Mouse (Mus musculus): ENCODE measurements around the gene Ilk. TPM values are rescaled to one million over a fixed set of nuclear protein-coding genes. Genes with fewer than 3 reads are reported as not detected.

The Ilk gene
- polyA plus RNA-seq, 1 experiment from 2014 or later: 352 TPM

Other genes starting within 250 kb of the Ilk start
- gene Smpd1, start 182.2 kb upstream of the Ilk start, polyA plus RNA-seq (2015; fragmentation: Nextera tagmentation; extraction: Ambion mirVana): 31.5 and 31.8 TPM in 2 replicates
- 31.3 and 36.1 TPM in 2 replicates for gene Apbb1, start 154.9 kb upstream of the Ilk start, polyA plus RNA-seq (2015; fragmentation: Nextera tagmentation; extraction: Ambion mirVana)
- gene Hpx, start 136.5 kb upstream of the Ilk start, polyA plus RNA-seq (2015; fragmentation: Nextera tagmentation; extraction: Ambion mirVana): 7.0 and 17.7 TPM in 2 replicates
- gene Trim3, start 103.0 kb upstream of the Ilk start, polyA plus RNA-seq (2015; fragmentation: Nextera tagmentation; extraction: Ambion mirVana): 27.8 and 29.8 TPM in 2 replicates
- gene Timm10b, start 96.5 kb upstream of the Ilk start, polyA plus RNA-seq (2015; fragmentation: Nextera tagmentation; extraction: Ambion mirVana): 189 and 199 TPM in 2 replicates
- 69.0 and 81.8 TPM in 2 replicates for gene Arfip2, start 96.2 kb upstream of the Ilk start, polyA plus RNA-seq (2015; fragmentation: Nextera tagmentation; extraction: Ambion mirVana)
- gene Gm45799, start 96.0 kb upstream of the Ilk start, polyA plus RNA-seq (2015; fragmentation: Nextera tagmentation; extraction: Ambion mirVana): 24.2 and 37.0 TPM in 2 replicates
- gene Dnhd1, start 85.8 kb upstream of the Ilk start, polyA plus RNA-seq (2015; fragmentation: Nextera tagmentation; extraction: Ambion mirVana): 0.71 and 0.95 TPM in 2 replicates
- 26.9 and 38.3 TPM in 2 replicates for gene Rrp8, start 793 bp downstream of the Ilk start, polyA plus RNA-seq (2015; fragmentation: Nextera tagmentation; extraction: Ambion mirVana)
- 123 and 139 TPM in 2 replicates for gene Taf10, start 7.8 kb downstream of the Ilk start, polyA plus RNA-seq (2015; fragmentation: Nextera tagmentation; extraction: Ambion mirVana)
- gene Tpp1, start 15.6 kb downstream of the Ilk start, polyA plus RNA-seq (2015; fragmentation: Nextera tagmentation; extraction: Ambion mirVana): 69.5 and 73.3 TPM in 2 replicates
- 8.6 and 10.4 TPM in 2 replicates for gene Dchs1, start 51.1 kb downstream of the Ilk start, polyA plus RNA-seq (2015; fragmentation: Nextera tagmentation; extraction: Ambion mirVana)
- gene Mrpl17, start 74.5 kb downstream of the Ilk start, polyA plus RNA-seq (2015; fragmentation: Nextera tagmentation; extraction: Ambion mirVana): 405 and 416 TPM in 2 replicates
- 0.31 and 1.1 TPM in 2 replicates for gene Gm4070, start 217.4 kb downstream of the Ilk start, polyA plus RNA-seq (2015; fragmentation: Nextera tagmentation; extraction: Ambion mirVana)

Measured in stomach, embryonic 15.5 days (tissue).